Mouse (Mus musculus) layer of hippocampus, adult 8-10 months (tissue): ENCODE data around the gene Btbd9. TPM values are rescaled to one million over a fixed set of nuclear protein-coding genes. Genes with fewer than 3 reads are reported as not detected.

Source experiments
- DNase-seq, 2 experiments: peaks; one replicate each; pipeline ENCODE4 v3.0.0; 2022; ENCODE audit warnings: low spot score in 2 of 2
- total RNA-seq, 4 experiments: library from RNA; stranded (reverse); gene quantifications; 2 replicates each; pipeline ENCODE4 v1.2.4; 2022

Btbd9 gene
- total RNA-seq, 4 experiments from 2014 or later: 133 to 171 (median 150) TPM

DNA sequence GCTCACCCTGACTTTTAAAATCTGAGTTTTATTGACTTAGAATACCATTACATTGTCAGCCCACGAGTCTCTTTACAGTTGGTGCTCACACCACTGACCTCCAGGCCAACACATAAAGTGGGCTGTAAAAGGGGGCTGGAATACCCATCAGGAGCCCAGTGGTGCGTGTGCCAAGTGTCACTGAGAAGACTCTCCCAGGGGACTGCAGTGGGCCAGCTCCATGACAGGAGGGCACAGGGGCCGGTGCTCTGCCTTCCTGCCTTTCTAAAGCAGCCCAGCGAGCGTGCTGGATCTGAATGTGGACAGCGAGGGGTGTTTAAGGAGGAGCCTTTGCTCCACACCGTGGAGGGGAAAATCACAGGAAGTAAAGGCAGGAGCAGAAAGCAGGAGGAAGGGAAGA, 322.4 kb downstream of the Btbd9 start:
- DNase-seq: no peak

DNA sequence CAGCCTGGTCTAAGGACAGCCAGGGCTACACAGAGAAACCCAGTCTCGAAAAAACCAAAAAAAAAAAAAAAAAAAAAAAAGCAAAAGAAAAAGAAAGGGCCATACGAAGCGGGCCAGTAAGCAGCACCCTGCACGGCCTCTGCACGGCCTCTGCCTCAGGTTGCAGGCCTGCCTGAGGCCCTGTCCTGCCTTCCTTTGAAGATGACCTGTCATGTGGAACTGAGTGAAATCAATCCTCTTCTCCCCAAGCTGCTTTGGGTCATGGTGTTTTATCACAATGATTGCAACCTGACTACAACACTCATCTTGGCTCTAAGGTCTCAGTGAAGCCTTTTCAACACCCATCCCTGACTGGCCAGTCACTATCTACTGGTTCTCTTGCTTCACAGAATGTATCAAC, 323.3 kb downstream of the Btbd9 start:
- no peak for DNase-seq

DNA sequence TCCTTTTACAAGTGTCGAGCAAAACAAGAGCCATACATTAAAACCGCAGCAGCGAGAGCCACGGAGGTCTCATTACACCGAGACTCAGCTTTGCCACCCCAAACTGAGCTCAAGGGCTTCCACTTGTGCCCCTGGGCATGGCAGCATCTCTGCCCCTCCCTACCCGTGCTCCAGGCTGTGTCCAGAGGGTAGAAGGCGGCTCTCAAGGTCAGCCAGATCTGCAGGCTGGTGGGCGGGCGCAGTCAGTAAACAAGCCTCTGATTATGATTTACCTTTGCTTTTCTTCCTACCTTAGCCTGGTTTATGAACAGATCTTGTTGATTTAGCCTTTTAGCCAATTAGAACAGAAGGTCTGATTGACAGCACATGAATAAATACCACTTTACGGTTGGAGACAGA, 331.0 kb downstream of the Btbd9 start:
- no peak for DNase-seq

DNA sequence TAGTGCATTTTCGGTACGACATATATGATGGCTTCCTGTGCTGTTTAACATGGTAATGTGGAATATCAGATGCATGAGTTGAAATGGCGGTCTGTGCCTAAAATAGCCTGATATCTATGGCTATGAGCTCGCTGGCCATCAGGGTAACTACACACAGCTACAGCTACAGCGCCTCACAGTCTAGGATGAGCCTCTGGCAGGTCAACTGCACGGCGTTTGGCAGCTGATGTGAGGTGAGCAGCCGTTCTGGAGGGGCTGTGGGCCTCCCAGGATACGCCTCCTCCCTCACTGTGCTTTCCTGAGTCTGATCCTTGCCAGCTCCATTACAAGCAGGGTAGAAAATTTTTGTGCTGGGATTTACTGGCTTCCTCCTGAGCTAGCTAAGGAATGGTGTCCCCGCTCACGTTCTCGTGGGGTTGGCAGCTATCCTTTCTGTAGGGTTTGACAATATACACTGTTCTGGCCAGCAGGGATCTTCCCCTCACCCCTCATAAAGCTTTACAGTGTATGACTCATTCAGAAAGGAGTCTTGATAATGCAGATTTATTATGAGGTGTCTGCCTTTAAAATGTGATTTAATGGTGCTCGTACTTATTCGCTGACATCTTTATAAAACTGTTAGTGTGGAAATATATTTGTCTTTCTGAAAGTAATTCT, 331.5 kb downstream of the Btbd9 start:
- DNase-seq: no peak

GRCm38 (mm10) chr17:30243540-30243939, 332.7 kb downstream of the Btbd9 start:
- DNase-seq: no peak

- DNase-seq: no peak
Observed at GRCm38 (mm10) chr17:30242647-30243046, 333.6 kb downstream of the Btbd9 start.

DNA sequence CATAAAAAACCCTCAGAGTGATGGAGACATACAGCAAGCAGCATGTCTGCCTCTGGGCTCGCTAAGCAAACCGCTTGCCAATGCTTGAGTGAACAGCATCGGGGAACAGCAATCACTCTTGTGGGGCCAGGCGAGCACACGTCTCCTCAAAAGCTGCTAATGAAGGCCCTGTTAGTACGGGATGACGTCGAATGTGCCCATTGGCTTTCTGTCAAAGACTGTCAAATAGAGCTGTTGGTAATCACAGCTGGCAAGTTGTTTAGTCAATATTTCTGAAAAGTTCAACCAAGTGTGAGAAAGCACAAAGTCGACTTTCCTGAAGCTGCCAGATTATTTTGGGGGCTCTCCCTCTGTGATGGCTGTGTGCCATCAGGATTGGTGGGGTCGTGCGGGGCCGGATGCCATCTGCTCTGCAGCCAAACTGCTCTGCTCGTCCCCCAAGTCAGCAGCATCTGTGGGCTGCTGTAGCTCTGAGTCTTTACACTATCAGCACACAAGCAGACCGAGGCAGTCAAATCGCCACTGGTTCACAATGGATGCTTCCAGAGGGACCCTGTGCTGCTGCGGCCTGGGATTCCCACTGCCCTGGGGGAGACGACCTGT, 334.5 kb downstream of the Btbd9 start:
- no peak for DNase-seq

DNA sequence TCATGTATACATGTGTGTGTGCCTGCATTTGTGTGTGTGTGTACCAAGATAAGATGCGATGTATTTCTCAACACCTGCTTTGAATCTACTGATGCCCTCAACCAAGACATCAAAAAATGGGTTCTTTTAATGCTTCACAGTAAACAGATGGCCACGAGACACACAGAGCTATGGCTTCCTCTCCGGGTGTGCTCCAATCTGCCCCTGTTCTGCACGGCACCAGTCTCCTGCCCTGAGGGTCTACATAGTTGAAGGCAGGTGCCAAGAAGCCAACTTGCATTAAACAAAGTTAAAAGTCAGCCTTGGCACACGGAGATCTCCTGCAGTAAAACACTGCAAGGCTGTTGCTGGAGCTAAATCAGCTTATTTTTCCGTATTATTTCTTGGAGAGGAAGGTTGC, 335.2 kb downstream of the Btbd9 start:
- no peak for DNase-seq

GRCm38 (mm10) chr17:30240659-30241058, 335.6 kb downstream of the Btbd9 start:
- DNase-seq: no peak

DNA sequence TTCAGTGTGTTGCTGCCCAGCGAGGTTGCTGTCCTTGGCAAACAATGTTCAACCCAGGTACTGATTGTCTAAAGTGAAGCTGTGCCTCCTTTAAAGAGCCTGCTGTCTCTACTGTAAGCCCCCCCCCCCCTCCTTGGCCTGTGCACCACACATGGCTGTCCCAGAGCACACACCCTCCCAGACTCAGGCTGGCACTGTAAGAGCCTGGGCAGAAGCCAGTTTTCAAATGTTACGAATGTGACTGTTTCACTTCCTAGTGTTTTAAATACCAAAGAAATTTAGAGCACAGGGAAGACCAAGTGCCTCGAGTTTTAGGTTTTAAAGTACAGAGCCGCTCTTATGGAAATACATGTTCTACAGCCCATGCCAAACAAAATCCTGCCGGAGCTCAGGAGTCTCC, 336.8 kb downstream of the Btbd9 start:
- DNase-seq: no peak

DNA sequence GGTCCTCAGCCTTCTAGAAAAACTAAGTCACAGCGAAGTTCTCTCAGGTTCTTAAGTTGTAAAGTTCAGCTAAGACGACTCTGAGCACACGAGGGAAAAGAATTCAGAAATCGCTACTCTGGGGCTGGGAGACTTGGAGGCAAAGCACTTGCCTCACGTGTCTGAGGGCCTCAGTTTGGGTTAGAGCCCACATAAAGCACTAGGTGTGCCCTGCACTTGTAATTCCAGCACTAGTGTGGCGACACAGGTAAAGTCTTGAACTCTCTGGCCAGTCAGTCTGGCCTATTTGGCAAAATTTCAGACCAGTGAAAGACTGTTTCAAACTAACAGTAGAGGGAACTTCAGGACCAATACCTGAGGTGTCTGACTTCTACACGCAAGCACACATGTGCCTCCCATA, 338.7 kb downstream of the Btbd9 start:
- no peak for DNase-seq

DNA sequence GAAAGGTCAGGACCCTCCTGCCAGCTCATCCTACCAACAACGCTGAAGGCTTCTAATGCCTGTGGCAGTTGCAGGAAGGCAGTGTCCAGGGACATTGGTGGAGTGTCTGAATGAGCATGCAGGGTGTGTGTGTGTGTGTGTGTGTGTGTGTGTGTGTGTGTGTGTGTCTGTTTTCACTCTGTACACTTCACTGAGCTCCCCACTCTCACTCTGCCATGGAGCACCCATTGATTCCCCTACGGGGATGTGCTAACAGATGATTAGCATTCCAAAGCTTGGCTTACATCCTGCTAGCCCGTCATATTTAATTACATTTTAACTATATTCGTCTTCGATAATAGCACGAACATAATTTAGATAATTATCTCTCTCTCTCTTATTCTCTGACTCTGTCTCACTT, 339.7 kb downstream of the Btbd9 start:
- no peak for DNase-seq

DNA sequence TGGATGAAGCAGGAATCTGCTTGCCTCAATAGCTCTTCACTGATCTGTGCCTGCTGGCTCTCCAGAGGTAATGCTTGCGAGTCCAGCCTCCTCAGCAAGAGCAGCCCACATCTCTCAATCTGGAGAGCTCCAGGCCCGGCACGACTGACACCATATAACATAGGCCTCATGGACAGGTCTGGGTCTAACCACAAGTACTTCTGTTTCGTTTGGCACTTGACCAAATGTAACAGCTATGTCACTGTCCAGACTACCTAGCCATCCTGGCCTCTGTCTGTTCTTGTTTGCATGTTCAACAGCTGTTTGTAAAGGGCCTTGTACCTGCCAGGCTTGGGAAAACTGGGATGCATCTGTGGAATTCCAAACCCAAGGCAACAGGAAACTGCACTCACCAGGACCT, 340.9 kb downstream of the Btbd9 start:
- no peak for DNase-seq

GRCm38 (mm10) chr17:30232698-30233097, 343.6 kb downstream of the Btbd9 start:
- DNase-seq: no peak

- DNase-seq: no peak
Observed at GRCm38 (mm10) chr17:30231483-30231882, 344.8 kb downstream of the Btbd9 start.

GRCm38 (mm10) chr17:30230428-30230827, 345.9 kb downstream of the Btbd9 start:
- no peak for DNase-seq

DNA sequence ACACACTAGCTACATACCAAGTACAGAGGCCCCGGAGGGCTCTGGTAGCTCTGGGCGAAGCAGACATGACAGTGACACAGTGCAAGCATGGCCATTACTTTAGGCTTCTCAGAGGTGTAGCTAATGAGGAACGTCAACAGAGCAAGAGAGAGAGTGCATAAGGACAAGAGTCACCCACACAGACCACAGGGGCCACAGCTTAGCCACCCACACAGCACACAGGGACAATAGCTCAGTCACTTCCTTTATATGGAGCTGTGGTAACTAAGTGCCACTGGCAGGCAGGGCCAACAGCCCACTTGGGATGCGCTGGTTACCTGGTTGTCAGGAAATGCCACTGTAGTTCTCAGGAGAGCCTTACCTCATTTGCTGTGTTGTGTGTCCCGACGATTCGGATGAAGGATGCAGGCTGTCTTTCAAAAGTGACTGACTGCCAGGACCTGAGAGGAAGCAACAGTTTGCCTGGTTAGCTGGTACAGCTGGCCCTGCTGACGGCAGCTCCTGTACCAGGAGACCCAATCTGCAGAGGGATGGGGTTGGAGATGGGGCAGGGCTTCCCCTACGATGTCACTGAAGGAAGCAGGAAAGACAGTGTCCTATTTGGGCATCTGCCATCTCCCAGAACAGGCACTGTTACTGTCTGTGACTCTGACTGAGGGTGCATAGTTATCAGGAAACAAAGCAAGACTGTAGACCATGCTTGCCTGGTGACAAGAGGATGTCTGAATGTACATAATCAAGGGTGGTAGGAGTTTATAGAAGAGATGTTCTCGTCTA, 347.7 kb downstream of the Btbd9 start:
- no peak for DNase-seq

DNA sequence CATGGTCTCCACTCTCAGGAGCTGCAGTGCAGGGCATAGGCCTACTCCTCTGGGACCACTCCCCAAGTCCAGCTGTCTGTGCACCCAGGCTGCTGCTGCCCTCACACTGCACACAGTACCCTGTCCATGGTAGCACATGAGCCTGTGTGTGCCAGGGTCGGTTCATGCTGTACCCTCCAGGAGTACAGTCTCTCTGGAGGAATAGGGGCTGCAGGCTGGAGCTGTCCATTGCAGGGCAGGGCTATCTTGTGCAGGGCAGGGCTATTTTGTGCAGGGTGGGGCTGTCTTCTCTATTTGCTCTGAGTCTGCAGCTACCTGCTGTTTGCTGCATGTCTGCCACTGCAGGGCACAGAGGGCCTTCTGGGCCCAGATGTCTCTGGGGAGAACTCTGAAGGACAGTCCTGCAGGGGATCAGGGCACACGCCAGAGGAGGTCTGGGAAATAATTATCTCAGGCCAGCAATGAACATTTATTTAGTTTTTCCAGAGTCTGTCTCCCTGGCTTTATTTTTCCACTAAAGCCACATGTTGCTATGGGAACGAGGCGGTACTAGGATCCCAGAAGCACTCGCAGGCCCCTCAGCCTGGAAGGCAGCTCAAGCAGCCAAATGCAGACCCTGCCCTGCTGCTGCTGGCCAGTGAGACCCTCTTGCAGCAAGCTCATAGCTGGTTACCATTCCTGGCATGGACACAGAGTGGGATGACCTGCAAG, 351.1 kb downstream of the Btbd9 start:
- no peak for DNase-seq

GRCm38 (mm10) chr17:30222837-30223236, 353.5 kb downstream of the Btbd9 start:
- no peak for DNase-seq

- no peak for DNase-seq
Observed at GRCm38 (mm10) chr17:30222361-30222760, 353.9 kb downstream of the Btbd9 start.

- no peak for DNase-seq
Observed at GRCm38 (mm10) chr17:30221677-30222076, 354.6 kb downstream of the Btbd9 start.

- no peak for DNase-seq
Observed at GRCm38 (mm10) chr17:30215741-30216140, 360.5 kb downstream of the Btbd9 start.
